Mouse (Mus musculus) natural killer cell, adult 2 months (primary cell): ENCODE measurements around the gene Hoxa7.

Source experiments
- DNase-seq, 2 experiments: peaks; one replicate each; pipeline ENCODE4 v3.0.0; 2022; ENCODE audit warnings: low spot score in 2 of 2

Gene Hoxa7

GRCm38 (mm10) chr6:52213119-52213986 lies 8.3 kb downstream of the Hoxa7 start, which contains the start of the genes Hoxa3 and Gm28308:
Gene Hoxa3, minus strand, starts transcription at chr6:52213336.
Gene Gm28308, minus strand, starts transcription at chr6:52213339.
- no peak for DNase-seq

- peak in 1 of 2 experiments; percentile 52 for DNase-seq
Observed at GRCm38 (mm10) chr6:52212556-52213118, 9.0 kb downstream of the Hoxa7 start.

GRCm38 (mm10) chr6:52211961-52212360 lies 9.7 kb downstream of the Hoxa7 start:
- no peak for DNase-seq

GRCm38 (mm10) chr6:52211170-52211935 lies 10.3 kb downstream of the Hoxa7 start:
- DNase-seq = peak; percentile 55 to 65

GRCm38 (mm10) chr6:52209685-52210046 lies 12.0 kb downstream of the Hoxa7 start:
- DNase-seq = no peak

GRCm38 (mm10) chr6:52208868-52209684 lies 12.6 kb downstream of the Hoxa7 start:
- no peak for DNase-seq

- no peak for DNase-seq
Observed at GRCm38 (mm10) chr6:52208072-52208867, 13.4 kb downstream of the Hoxa7 start, which contains the start of gene Hoxa6. Gene Hoxa6, minus strand, starts transcription at chr6:52208722.

GRCm38 (mm10) chr6:52207684-52207976 lies 14.0 kb downstream of the Hoxa7 start:
- no peak for DNase-seq

GRCm38 (mm10) chr6:52206882-52207683 lies 14.6 kb downstream of the Hoxa7 start:
- no peak for DNase-seq

- no peak for DNase-seq
Observed at GRCm38 (mm10) chr6:52205638-52206621, 15.7 kb downstream of the Hoxa7 start.

GRCm38 (mm10) chr6:52205221-52205620 lies 16.4 kb downstream of the Hoxa7 start:
- no peak for DNase-seq

- DNase-seq = no peak
Observed at GRCm38 (mm10) chr6:52204050-52204752, 17.5 kb downstream of the Hoxa7 start, which contains the start of gene Hoxa5. Gene Hoxa5, minus strand, starts transcription at chr6:52204587.

- no peak for DNase-seq
Observed at GRCm38 (mm10) chr6:52203371-52204049, 18.1 kb downstream of the Hoxa7 start.

- no peak for DNase-seq
Observed at GRCm38 (mm10) chr6:52203121-52203370, 18.6 kb downstream of the Hoxa7 start.

GRCm38 (mm10) chr6:52202362-52203120 lies 19.1 kb downstream of the Hoxa7 start:
- no peak for DNase-seq

GRCm38 (mm10) chr6:52201269-52201668 lies 20.4 kb downstream of the Hoxa7 start:
- DNase-seq = no peak

- no peak for DNase-seq
Observed at GRCm38 (mm10) chr6:52200751-52201250, 20.9 kb downstream of the Hoxa7 start.
